Mouse (Mus musculus) urinary bladder, postnatal 10 days (tissue): ENCODE measurements around the gene Prtg.

Source experiments
- DNase-seq: peaks from one replicate; pipeline ENCODE4 v3.0.0; 2022; ENCODE audit warnings: low spot score

The Prtg gene

GRCm38 (mm10) chr9:72810607-72811006 lies 3.9 kb downstream of the Prtg start:
- no peak for DNase-seq

GRCm38 (mm10) chr9:72812091-72812490 lies 5.4 kb downstream of the Prtg start:
- no peak for DNase-seq

- DNase-seq: no peak
Measured at GRCm38 (mm10) chr9:72812594-72813570, 6.2 kb downstream of the Prtg start.

- no peak for DNase-seq
Measured at GRCm38 (mm10) chr9:72825511-72825910, 18.8 kb downstream of the Prtg start.

GRCm38 (mm10) chr9:72825976-72826375 lies 19.3 kb downstream of the Prtg start:
- no peak for DNase-seq

GRCm38 (mm10) chr9:72828616-72829257 lies 22.1 kb downstream of the Prtg start:
- DNase-seq: no peak

- DNase-seq: no peak
Measured at GRCm38 (mm10) chr9:72833992-72834696, 27.5 kb downstream of the Prtg start.

- DNase-seq: no peak
Measured at GRCm38 (mm10) chr9:72835007-72835406, 28.3 kb downstream of the Prtg start.

GRCm38 (mm10) chr9:72836708-72837495 lies 30.2 kb downstream of the Prtg start:
- DNase-seq: no peak

- no peak for DNase-seq
Measured at GRCm38 (mm10) chr9:72837598-72838160, 31.0 kb downstream of the Prtg start.

GRCm38 (mm10) chr9:72838256-72838655 lies 31.6 kb downstream of the Prtg start:
- DNase-seq: no peak

- no peak for DNase-seq
Measured at GRCm38 (mm10) chr9:72839346-72839990, 32.8 kb downstream of the Prtg start.

GRCm38 (mm10) chr9:72844496-72844895 lies 37.8 kb downstream of the Prtg start:
- DNase-seq: no peak

- no peak for DNase-seq
Measured at GRCm38 (mm10) chr9:72846160-72846559, 39.5 kb downstream of the Prtg start.

GRCm38 (mm10) chr9:72851541-72851940 lies 44.9 kb downstream of the Prtg start:
- no peak for DNase-seq

- DNase-seq: no peak
Measured at GRCm38 (mm10) chr9:72851979-72852378, 45.3 kb downstream of the Prtg start.

GRCm38 (mm10) chr9:72853681-72854190 lies 47.1 kb downstream of the Prtg start:
- no peak for DNase-seq

GRCm38 (mm10) chr9:72856721-72857120 lies 50.0 kb downstream of the Prtg start:
- no peak for DNase-seq

GRCm38 (mm10) chr9:72860764-72861163 lies 54.1 kb downstream of the Prtg start:
- DNase-seq: no peak

GRCm38 (mm10) chr9:72861235-72861634 lies 54.6 kb downstream of the Prtg start:
- no peak for DNase-seq

GRCm38 (mm10) chr9:72862186-72862585 lies 55.5 kb downstream of the Prtg start:
- DNase-seq: no peak
